Mouse (Mus musculus) kidney, embryonic 14.5 days (tissue): Measurements from ENCODE around the gene Slc6a13. TPM values are rescaled to one million over a fixed set of nuclear protein-coding genes. Genes with fewer than 3 reads are reported as not detected.

Source experiments
- ATAC-seq: fragments of 200-750 bp; cut with Nextera tagmentation; 2 replicates; pipeline ENCODE4 v1.8.0; 2017; ENCODE audit warnings: moderate number of reproducible peaks, mild to moderate bottlenecking, moderate TSS enrichment, moderate library complexity; ENCODE audit not compliant: low FRiP score, low TSS enrichment
- H3K27ac ChIP-seq: fragments of 300-500 bp; sonication (generic); 2 replicates; pipeline ENCODE4 v1.5.1; 2014; ENCODE audit warnings: low read depth, mild to moderate bottlenecking, low read length, moderate library complexity, mixed read lengths
- H3K27me3 ChIP-seq: fragments of 300-500 bp; sonication (generic); 2 replicates; pipeline ENCODE4 v1.6.1; 2014; ENCODE audit warnings: mild to moderate bottlenecking, low read length; ENCODE audit not compliant: control insufficient read depth, insufficient read depth
- H3K36me3 ChIP-seq: fragments of 300-500 bp; sonication (generic); 2 replicates; pipeline ENCODE4 v1.6.1; 2014; ENCODE audit warnings: low read length, mixed read lengths; ENCODE audit not compliant: control insufficient read depth, insufficient read depth
- H3K4me1 ChIP-seq: fragments of 300-500 bp; sonication (generic); 2 replicates; pipeline ENCODE4 v1.6.1; 2014; ENCODE audit warnings: low read length, mixed read lengths; ENCODE audit not compliant: control insufficient read depth, insufficient read depth
- H3K4me2 ChIP-seq: fragments of 300-500 bp; sonication (generic); replicated peaks from 2 replicates; pipeline ENCODE4 v1.6.1; 2014; ENCODE audit warnings: low read depth, mild to moderate bottlenecking, low read length
- H3K4me3 ChIP-seq: fragments of 300-500 bp; sonication (generic); 2 replicates; pipeline ENCODE4 v1.5.1; 2014; ENCODE audit warnings: mild to moderate bottlenecking, low read length
- H3K9ac ChIP-seq: fragments of 300-500 bp; sonication (generic); 2 replicates; pipeline ENCODE4 v1.6.1; 2014; ENCODE audit warnings: low read depth, mild to moderate bottlenecking, low read length, moderate library complexity
- H3K9me3 ChIP-seq: fragments of 300-500 bp; sonication (generic); 2 replicates; pipeline ENCODE4 v1.6.1; 2016; ENCODE audit warnings: low read length; ENCODE audit not compliant: control insufficient read depth
- WGBS: fragments of 180-500 bp; shearing (Covaris S2); extraction: QIAGEN DNeasy Blood & Tissue Kit; methylation state at CpG from one replicate; pipeline ENCODE4 v1.1.7; 2014; 5-methylcytosine and 5-hydroxymethylcytosine counted together
- polyA plus RNA-seq: library from polyadenylated mRNA; unstranded; fragments of >200 nt; fragmentation: Nextera tagmentation; extraction: Ambion mirVana; gene quantifications from 2 replicates; pipeline ENCODE4 v1.2.1, GENCODE M21; 2014

The Slc6a13 gene
- 9.8 and 13.4 TPM in 2 replicates for polyA plus RNA-seq

DNA sequence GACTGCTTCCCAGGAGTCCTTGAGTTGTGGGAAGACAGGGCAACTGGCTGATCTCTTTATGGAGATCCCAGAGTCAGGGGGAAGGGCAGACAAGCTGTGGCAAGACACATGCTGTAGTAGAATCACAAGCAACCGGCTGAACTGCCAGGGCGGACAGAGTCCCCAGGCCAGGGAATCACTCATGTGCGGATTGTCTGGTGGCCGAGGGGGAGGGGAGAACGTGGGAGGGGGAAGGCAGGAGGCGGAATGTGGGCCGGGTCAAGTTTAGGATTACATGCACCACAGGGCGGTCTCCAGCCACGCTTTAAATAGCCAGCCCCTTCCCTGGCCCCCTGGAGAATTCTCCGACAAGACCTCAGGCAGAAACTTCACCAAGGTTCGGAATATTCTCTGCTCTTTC, at the start of gene Slc6a13:
Slc6a13 (plus strand) TSS at position 274 of the 400 bp plus-strand sequence.
- Histone ChIP-seq H3K9ac (0 out of 2 replicates have a peak within 1 kb of the TSS, but pooled peaks have one; percentile 40), H3K9me3 (no peaks in the 10 kb centered on the region), H3K27me3 (no peaks in the 10 kb centered on the region), H3K4me3 (peak within 1 kb of the TSS; percentile 25), H3K4me1 (peaks cover 16% of the 10 kb centered on the region), H3K4me2 (peak within 1 kb of the TSS; percentile 36), H3K36me3 (no peaks in the 10 kb centered on the region), H3K27ac (peak within 1 kb of the TSS; percentile 59; the same call in 1 of the 2 replicates)
- ATAC-seq = peak; percentile 92
- WGBS = under 1% methylated on average over 11 of the region's 11 CpGs

DNA sequence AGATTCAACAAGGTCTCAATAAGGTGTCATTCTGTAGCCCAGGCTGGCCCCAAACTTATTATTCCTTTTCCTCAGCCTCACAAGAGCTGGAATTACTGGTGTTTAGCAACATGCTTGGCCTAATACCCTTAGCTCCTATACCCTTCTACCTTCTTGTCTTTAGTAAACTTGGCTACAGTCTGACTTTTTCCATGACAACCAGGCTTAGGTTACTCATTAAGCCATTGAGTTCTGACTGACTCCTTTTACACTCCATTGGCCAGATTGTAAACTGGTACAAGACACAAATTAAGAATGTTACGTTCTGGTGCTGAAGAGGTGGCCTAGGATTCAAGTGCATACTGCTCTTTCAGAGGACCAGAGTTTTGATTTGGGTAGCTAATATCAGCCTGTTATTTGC, 49.6 kb upstream of the Slc6a13 start:
- Histone ChIP-seq H3K4me1 (no peaks in the 10 kb centered on the region), H3K9me3 (no peaks in the 10 kb centered on the region), H3K4me2 (no peak overlapping the region), H3K27ac (no peak overlapping the region), H3K27me3 (no peaks in the 10 kb centered on the region), H3K9ac (no peak overlapping the region), H3K4me3 (no peak overlapping the region), H3K36me3 (no peaks in the 10 kb centered on the region)
- 59% methylated on average over 1 of the region's 1 CpGs for WGBS
- ATAC-seq = no peak

DNA sequence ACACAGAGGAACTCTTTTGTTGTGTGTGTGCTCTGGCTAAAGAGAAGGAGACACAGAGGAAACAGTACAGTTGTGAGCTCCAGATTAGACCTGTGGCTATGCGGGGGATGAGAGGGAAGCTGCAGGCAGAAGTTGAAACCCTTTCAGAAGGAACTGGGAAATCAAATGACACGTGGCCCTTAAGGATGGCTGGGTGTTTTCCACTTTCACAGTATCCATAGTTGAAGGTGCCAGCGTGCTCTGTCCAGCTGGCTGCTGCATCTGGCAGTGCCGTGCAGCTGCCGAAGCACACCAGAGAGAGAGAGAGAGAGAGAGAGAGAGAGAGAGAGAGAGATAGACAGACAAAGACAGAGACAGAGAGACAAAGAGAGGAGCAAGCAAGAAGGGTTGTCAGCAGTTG, 48.8 kb upstream of the Slc6a13 start:
- no peaks in the 10 kb centered on the region for H3K4me1 ChIP-seq
- no peak overlapping the region for H3K4me2 ChIP-seq
- H3K9me3 ChIP-seq = no peaks in the 10 kb centered on the region
- H3K4me3 ChIP-seq = no peak overlapping the region
- WGBS = 77% methylated on average over 5 of the region's 5 CpGs
- H3K27ac ChIP-seq = no peak overlapping the region
- no peak for ATAC-seq
- no peaks in the 10 kb centered on the region for H3K36me3 ChIP-seq
- no peak overlapping the region for H3K9ac ChIP-seq
- H3K27me3 ChIP-seq = no peaks in the 10 kb centered on the region

DNA sequence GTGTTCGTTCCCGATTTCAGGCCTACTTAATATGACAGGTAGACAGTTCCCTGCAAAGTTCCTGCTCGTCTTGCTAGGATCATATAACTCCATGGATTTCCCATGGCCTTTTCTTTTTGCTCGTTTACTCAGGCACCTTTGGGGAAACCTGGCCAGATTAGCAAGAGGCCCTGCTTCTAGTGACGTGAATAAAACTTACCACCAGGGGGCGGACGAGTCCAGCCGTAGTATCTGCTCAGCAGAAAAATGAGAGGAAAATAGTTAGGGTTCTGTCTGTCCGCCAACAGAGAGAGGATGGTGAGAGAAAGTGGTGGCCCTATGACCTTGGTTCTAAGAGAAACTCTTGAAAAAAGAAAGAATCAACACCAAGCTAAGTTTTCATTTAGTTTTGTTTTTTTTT, 39.5 kb upstream of the Slc6a13 start:
- H3K9me3 ChIP-seq = peaks cover under 1% of the 10 kb centered on the region; the same call in 1 of the 2 replicates
- 29% methylated on average over 9 of the region's 9 CpGs for WGBS
- no peaks in the 10 kb centered on the region for H3K36me3 ChIP-seq
- no peak overlapping the region for H3K4me2 ChIP-seq
- ATAC-seq = no peak
- no peak overlapping the region for H3K4me3 ChIP-seq
- no peak overlapping the region for H3K9ac ChIP-seq
- no peaks in the 10 kb centered on the region for H3K27me3 ChIP-seq
- H3K27ac ChIP-seq = no peak overlapping the region
- no peaks in the 10 kb centered on the region for H3K4me1 ChIP-seq

DNA sequence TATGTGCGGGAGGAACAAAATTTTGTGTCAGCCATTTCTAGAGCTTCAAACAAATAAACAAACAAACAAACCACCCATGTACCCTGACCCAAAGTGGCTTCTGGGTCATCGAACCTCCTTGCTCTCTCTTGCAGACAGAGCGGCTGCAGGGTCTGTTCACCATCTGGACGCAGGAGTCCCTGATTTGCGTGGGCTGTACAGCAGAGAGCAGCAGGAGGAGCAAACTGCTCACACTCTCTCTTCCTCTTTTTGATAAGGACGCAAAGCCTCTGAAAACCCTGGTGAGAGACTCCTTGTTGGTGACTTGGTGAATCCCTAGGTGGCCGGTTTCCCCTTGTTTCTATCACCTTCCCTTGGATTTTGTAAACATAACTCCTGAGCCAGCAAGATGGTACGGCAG, 38.8 kb upstream of the Slc6a13 start:
- no peak overlapping the region for H3K27ac ChIP-seq
- 83% methylated on average over 8 of the region's 8 CpGs for WGBS
- no peaks in the 10 kb centered on the region for H3K27me3 ChIP-seq
- no peaks in the 10 kb centered on the region for H3K36me3 ChIP-seq
- ATAC-seq = no peak
- H3K4me1 ChIP-seq = no peaks in the 10 kb centered on the region
- no peak overlapping the region for H3K9ac ChIP-seq
- peaks cover 3% of the 10 kb centered on the region for H3K9me3 ChIP-seq
- H3K4me2 ChIP-seq = no peak overlapping the region
- no peak overlapping the region for H3K4me3 ChIP-seq

DNA sequence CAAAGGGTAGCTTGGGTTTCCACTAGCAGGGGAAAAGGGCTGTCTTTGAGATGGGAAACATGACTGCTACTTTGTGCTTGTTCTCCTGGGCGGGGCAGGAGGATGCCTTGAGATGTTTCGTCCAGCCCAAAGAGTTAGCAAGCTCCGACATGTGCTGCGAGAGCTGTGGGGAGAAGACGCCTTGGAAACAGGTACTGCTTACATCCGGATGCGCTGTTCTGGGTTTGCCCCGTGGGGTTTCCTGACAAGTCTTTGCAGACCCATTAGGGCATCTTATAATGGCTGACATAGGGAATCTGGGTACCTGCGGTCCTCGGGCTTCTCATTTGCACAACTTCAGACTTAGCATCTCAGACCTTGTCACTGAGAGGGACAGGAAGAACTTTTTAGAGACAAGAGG, 38.0 kb upstream of the Slc6a13 start:
- Histone ChIP-seq H3K4me1 (no peaks in the 10 kb centered on the region), H3K36me3 (no peaks in the 10 kb centered on the region), H3K27ac (no peak overlapping the region), H3K9me3 (peaks cover 3% of the 10 kb centered on the region), H3K4me3 (no peak overlapping the region), H3K9ac (no peak overlapping the region), H3K4me2 (no peak overlapping the region), H3K27me3 (no peaks in the 10 kb centered on the region)
- no peak for ATAC-seq
- WGBS = 92% methylated on average over 10 of the region's 10 CpGs

DNA sequence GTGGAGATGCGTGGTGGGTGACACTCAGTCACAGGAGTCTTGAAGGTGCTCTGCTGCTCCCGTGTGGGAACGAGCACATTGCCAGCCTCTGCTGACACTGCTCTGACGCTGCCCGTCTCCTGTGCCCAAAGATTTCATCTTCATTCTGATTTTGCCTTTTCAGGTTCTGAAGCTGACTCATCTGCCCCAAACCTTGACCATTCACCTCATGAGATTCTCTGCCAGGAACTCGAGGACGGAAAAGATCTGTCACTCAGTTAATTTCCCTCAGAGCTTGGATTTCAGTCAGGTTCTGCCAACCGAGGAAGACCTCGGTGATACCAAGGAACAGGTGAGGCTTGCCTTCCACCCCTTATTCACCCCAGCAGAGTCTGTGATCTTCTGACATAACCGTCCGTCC, 37.5 kb upstream of the Slc6a13 start:
- no peak for ATAC-seq
- Histone ChIP-seq H3K27me3 (no peaks in the 10 kb centered on the region), H3K4me2 (no peak overlapping the region), H3K36me3 (no peaks in the 10 kb centered on the region), H3K27ac (no peak overlapping the region), H3K9me3 (peaks cover 3% of the 10 kb centered on the region), H3K9ac (no peak overlapping the region), H3K4me3 (no peak overlapping the region), H3K4me1 (no peaks in the 10 kb centered on the region)
- WGBS = 91% methylated on average over 11 of the region's 11 CpGs

DNA sequence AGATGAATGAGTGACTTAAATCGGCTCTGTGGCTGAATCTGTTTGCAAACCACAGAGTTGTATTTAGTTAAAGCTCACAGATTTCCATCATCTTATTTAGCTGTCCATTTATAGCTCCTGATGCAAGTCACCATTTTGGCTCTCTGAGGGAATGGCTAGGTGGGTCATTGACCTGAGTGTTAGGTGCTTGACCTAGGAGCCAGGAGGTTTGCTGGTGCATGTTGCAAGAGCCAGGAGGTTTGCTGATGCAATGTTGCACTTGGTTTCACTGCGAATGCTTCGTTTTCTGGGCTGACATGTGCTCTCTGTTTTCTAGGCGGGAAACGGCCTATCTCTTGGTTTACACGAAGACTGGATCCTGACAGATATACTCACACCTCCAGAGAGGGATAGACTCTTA, 29.9 kb upstream of the Slc6a13 start:
- WGBS = 90% methylated on average over 6 of the region's 6 CpGs
- Histone ChIP-seq H3K27ac (no peak overlapping the region), H3K4me2 (no peak overlapping the region), H3K4me3 (no peak overlapping the region), H3K36me3 (no peaks in the 10 kb centered on the region), H3K4me1 (no peaks in the 10 kb centered on the region), H3K9ac (no peak overlapping the region), H3K9me3 (peaks cover 3% of the 10 kb centered on the region), H3K27me3 (no peaks in the 10 kb centered on the region)
- ATAC-seq = no peak

DNA sequence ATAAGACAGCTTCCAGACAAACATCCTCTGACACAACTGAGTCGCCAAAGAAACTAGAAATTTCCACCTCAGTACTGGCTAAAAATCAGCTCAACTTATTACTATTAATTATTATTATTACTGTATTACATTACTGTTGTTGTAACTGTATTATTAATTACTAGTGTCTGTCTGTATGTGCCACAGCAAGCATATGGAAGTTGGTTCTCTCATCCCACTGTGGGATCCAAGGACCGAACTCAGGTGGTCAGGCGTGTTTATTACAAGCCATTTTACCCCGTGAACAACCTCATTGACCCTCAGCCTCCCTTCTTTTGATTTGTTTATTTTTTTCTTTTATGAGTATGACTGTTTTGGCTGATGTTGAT, 28.3 kb upstream of the Slc6a13 start:
- no peak; the same call in 1 of the 2 replicates for ATAC-seq
- H3K27me3 ChIP-seq = no peaks in the 10 kb centered on the region
- H3K4me2 ChIP-seq = no peak overlapping the region; the same call in 1 of the 2 replicates
- H3K27ac ChIP-seq = no peak overlapping the region
- H3K36me3 ChIP-seq = no peaks in the 10 kb centered on the region
- WGBS = 13% methylated on average over 4 of the region's 4 CpGs
- H3K9ac ChIP-seq = no peak overlapping the region
- H3K4me3 ChIP-seq = no peak overlapping the region
- H3K9me3 ChIP-seq = no peaks in the 10 kb centered on the region
- H3K4me1 ChIP-seq = no peaks in the 10 kb centered on the region
